Mouse (Mus musculus): ENCODE measurements at regions not wholly inside any gene's neighbourhood (a gene's known extent, or its start where the extent isn't known, plus 50 kb on each side); places are given as distances from the start of the nearest gene placed in this dataset.

- H3K36me3 ChIP-seq (ENCODE audit: control insufficient read depth, insufficient read depth, low read length): no peaks in the 10 kb centered on the region
- H3K9ac ChIP-seq (ENCODE audit: low read depth, low read length): no peak overlapping the region
- H3K27ac ChIP-seq (replicated peaks; ENCODE audit: insufficient read depth, low read depth, low read length): no peak overlapping the region
- TF ChIP-seq POLR2A (IDR thresholded peaks at IDR 0.05; ENCODE audit: extremely low read depth, insufficient read depth, low read length) (no peak), CTCF (IDR thresholded peaks at IDR 0.05; ENCODE audit: low read depth, low read length) (no peak)
- H3K4me1 ChIP-seq (ENCODE audit: control insufficient read depth, insufficient read depth, low read length): no peaks in the 10 kb centered on the region
- no peak overlapping the region for H3K4me3 ChIP-seq (ENCODE audit: insufficient read depth, low read depth, low read length)
- no peaks in the 10 kb centered on the region for H3K79me2 ChIP-seq (ENCODE audit: control insufficient read depth, insufficient read depth, low read length)
- WGBS: 50% methylated on average over 4 of the region's 4 CpGs
- H3K27me3 ChIP-seq (ENCODE audit: control insufficient read depth, insufficient read depth, low read length): no peaks in the 10 kb centered on the region
- DNase-seq (ENCODE audit: extremely low read depth, low read depth, low spot score): no peak
These were observed 54.4 kb upstream of the Tnrc6a start for GRCm38 (mm10) chr7:123069280-123069679.

GRCm38 (mm10) chr7:123070861-123071260 is 52.8 kb upstream of the Tnrc6a start:
- Histone ChIP-seq H3K4me1 (ENCODE audit: control insufficient read depth, insufficient read depth, low read length) (no peaks in the 10 kb centered on the region), H3K36me3 (ENCODE audit: control insufficient read depth, insufficient read depth, low read length) (no peaks in the 10 kb centered on the region), H3K27me3 (ENCODE audit: control insufficient read depth, insufficient read depth, low read length) (no peaks in the 10 kb centered on the region), H3K4me3 (ENCODE audit: insufficient read depth, low read depth, low read length) (no peak overlapping the region), H3K79me2 (ENCODE audit: control insufficient read depth, insufficient read depth, low read length) (no peaks in the 10 kb centered on the region), H3K27ac (replicated peaks; ENCODE audit: insufficient read depth, low read depth, low read length) (no peak overlapping the region), H3K9ac (ENCODE audit: low read depth, low read length) (no peak overlapping the region)
- no peak for DNase-seq (ENCODE audit: extremely low read depth, low read depth, low spot score)
- WGBS: 58% methylated on average over 4 of the region's 4 CpGs
- TF ChIP-seq CTCF (IDR thresholded peaks at IDR 0.05; ENCODE audit: low read depth, low read length): no peak
- no peak for TF ChIP-seq POLR2A (IDR thresholded peaks at IDR 0.05; ENCODE audit: extremely low read depth, insufficient read depth, low read length)
